Mouse (Mus musculus) kidney, postnatal 0 days (tissue): ENCODE results near the gene Acsm1. TPM values are rescaled to one million over a fixed set of nuclear protein-coding genes. Genes with fewer than 3 reads are reported as not detected.

Experiments
- ATAC-seq: fragments of 200-750 bp; cut with Nextera tagmentation; replicated peaks from 2 replicates; pipeline ENCODE4 v1.8.0; 2017; ENCODE audit warnings: low read depth, moderate number of reproducible peaks, moderate TSS enrichment, moderate library complexity; ENCODE audit not compliant: low FRiP score
- DNase-seq: peaks from one replicate; pipeline ENCODE4 v3.0.0-alpha.2; 2016; ENCODE audit warnings: low spot score
- H3K27ac ChIP-seq: fragments of 300-500 bp; sonication (generic); 2 replicates; pipeline ENCODE4 v1.5.1; 2014; ENCODE audit warnings: mild to moderate bottlenecking
- H3K27me3 ChIP-seq: fragments of 300-500 bp; sonication (generic); 2 replicates; pipeline ENCODE4 v1.6.1; 2014; ENCODE audit warnings: low read length, mixed read lengths; ENCODE audit not compliant: insufficient read depth
- H3K36me3 ChIP-seq: fragments of 300-500 bp; sonication (generic); 2 replicates; pipeline ENCODE4 v1.6.1; 2014; ENCODE audit warnings: low read length, mixed read lengths; ENCODE audit not compliant: insufficient read depth
- H3K4me1 ChIP-seq: fragments of 300-500 bp; sonication (generic); replicated peaks from 2 replicates; pipeline ENCODE4 v1.6.1; 2014; ENCODE audit warnings: antibody characterized with exemption, low read length, mixed read lengths; ENCODE audit not compliant: insufficient read depth
- H3K4me2 ChIP-seq: fragments of 300-500 bp; sonication (generic); 2 replicates; pipeline ENCODE4 v1.6.1; 2014; ENCODE audit warnings: mild to moderate bottlenecking, low read length, moderate library complexity, mixed read lengths
- H3K4me3 ChIP-seq: fragments of 300-500 bp; sonication (generic); replicated peaks from 2 replicates; pipeline ENCODE4 v1.5.1; 2014; ENCODE audit warnings: low read depth, low read length
- H3K9ac ChIP-seq: fragments of 300-500 bp; sonication (generic); 2 replicates; pipeline ENCODE4 v1.6.1; 2014; ENCODE audit warnings: low read depth, low read length
- H3K9me3 ChIP-seq: fragments of 300-500 bp; sonication (generic); replicated peaks from 2 replicates; pipeline ENCODE4 v1.6.1; 2016; ENCODE audit warnings: low read length, inconsistent platforms, mixed read lengths
- CTCF ChIP-seq: IDR thresholded peaks from 2 replicates; pipeline ENCODE4 v1.5.1; 2016; ENCODE audit warnings: antibody characterized with exemption, low read depth, mild to moderate bottlenecking, moderate library complexity
- WGBS: fragments of 180-500 bp; shearing (Covaris S2); extraction: QIAGEN DNeasy Blood & Tissue Kit; methylation state at CpG from one replicate; pipeline ENCODE4 v1.1.7; 2014; 5-methylcytosine and 5-hydroxymethylcytosine counted together
- polyA plus RNA-seq: library from polyadenylated mRNA; unstranded; fragments of >200 nt; fragmentation: Nextera tagmentation; extraction: Ambion mirVana; gene quantifications from 2 replicates; pipeline ENCODE4 v1.2.1, GENCODE M21; 2015

Gene Acsm1
- polyA plus RNA-seq, 1 experiment from 2014 or later, result 32.7 TPM

DNA sequence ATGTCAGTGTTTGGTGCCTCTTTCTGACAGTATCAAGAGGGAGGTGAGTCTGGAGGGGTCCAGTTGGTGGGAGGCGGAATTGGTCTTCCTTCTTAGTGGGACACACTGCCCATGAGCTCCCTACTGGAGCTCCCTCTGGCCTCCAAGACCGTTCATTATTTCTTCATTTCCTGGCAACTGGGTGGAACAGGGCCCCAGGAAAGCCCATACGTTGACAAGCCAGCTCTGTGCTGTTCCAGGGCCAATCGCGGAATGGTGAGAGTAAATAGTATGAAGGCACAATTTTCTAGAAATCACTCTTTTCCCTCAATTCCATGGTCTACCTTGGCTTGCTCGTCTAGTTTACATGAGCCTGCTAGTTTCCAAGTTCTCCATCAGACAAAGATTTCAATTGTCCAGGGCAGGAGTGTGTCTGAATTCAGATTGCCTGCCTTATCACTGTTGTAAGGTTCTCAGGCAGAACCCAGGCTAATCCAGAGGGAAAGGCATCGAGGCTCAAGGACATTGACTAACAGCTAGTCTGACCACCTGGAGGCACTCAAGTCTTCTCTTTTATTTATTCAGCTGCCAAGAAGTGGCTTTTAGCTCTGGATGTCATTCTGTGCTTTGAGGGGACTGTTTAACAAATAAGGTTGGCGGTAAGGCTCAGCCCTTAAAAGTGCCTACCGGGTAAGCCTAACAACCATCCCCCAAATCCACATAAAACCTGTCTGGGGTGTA is 1.1 kb downstream of the Acsm1 start:
- no peak for ATAC-seq
- H3K9ac ChIP-seq, result no peak overlapping the region
- no peak for DNase-seq
- no peak overlapping the region for H3K4me3 ChIP-seq
- no peaks in the 10 kb centered on the region for H3K36me3 ChIP-seq
- H3K27me3 ChIP-seq, result no peaks in the 10 kb centered on the region
- no peak overlapping the region for H3K4me2 ChIP-seq
- H3K27ac ChIP-seq, result no peak overlapping the region
- 66% methylated on average over 9 of the region's 9 CpGs for WGBS
- H3K4me1 ChIP-seq, result no peaks in the 10 kb centered on the region
- no peaks in the 10 kb centered on the region for H3K9me3 ChIP-seq
- no peak for TF ChIP-seq CTCF

DNA sequence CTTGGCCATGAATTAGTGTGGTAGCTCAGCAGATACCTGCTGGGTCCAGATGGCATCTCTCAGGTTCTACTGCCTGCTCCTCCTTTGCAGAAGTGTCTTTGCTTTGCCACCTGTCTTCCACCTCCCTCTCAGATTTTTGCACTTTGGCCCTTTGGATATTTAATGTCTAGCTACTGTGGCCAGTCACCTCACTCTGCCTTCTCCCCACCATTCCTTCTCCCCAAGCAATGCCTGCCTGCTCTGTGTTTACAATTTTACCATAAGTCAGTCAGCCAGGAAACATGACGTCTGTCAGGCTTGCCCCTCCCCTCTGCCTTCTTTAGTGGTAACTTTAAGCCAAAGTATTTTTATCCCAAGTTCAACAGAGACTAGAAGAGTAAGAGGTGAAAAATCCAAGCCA is 9.7 kb downstream of the Acsm1 start:
- Histone ChIP-seq H3K27me3 (no peaks in the 10 kb centered on the region), H3K9me3 (no peaks in the 10 kb centered on the region), H3K9ac (no peak overlapping the region), H3K27ac (no peak overlapping the region), H3K36me3 (no peaks in the 10 kb centered on the region), H3K4me3 (no peak overlapping the region), H3K4me2 (no peak overlapping the region), H3K4me1 (no peaks in the 10 kb centered on the region)
- no peak for DNase-seq
- ATAC-seq, result 0 out of 2 replicates have a peak, but pooled peaks have one; percentile 6
- no peak for TF ChIP-seq CTCF
- 42% methylated on average over 1 of the region's 1 CpGs for WGBS

DNA sequence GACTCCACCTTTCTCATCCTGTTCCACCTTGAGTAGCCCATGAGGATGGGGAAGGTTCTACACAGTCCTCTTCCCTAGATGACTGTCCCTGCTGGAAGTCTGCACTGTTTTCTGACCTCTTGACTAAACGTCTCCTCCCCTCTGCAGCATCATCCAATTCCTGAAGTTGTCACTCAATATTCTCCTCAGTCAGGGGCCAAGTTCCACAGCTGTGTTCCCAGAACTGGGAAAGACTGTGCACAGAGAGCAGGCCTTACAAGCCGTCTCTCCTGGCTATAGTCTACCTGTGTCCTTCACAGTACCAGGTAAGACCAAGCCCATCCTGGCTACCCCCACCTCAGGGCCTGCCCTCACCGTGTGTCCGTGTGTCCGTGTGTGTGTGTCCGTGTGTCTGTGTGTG is 10.8 kb downstream of the Acsm1 start:
- Histone ChIP-seq H3K36me3 (no peaks in the 10 kb centered on the region), H3K9ac (no peak overlapping the region), H3K4me3 (no peak overlapping the region), H3K27me3 (no peaks in the 10 kb centered on the region), H3K4me2 (no peak overlapping the region), H3K4me1 (no peaks in the 10 kb centered on the region), H3K27ac (no peak overlapping the region; the same call in 1 of the 2 replicates), H3K9me3 (no peaks in the 10 kb centered on the region)
- DNase-seq (no peak), ATAC-seq (peak; percentile 26; the same call in 1 of the 2 replicates)
- 82% methylated on average over 6 of the region's 6 CpGs for WGBS
- TF ChIP-seq CTCF, result no peak

DNA sequence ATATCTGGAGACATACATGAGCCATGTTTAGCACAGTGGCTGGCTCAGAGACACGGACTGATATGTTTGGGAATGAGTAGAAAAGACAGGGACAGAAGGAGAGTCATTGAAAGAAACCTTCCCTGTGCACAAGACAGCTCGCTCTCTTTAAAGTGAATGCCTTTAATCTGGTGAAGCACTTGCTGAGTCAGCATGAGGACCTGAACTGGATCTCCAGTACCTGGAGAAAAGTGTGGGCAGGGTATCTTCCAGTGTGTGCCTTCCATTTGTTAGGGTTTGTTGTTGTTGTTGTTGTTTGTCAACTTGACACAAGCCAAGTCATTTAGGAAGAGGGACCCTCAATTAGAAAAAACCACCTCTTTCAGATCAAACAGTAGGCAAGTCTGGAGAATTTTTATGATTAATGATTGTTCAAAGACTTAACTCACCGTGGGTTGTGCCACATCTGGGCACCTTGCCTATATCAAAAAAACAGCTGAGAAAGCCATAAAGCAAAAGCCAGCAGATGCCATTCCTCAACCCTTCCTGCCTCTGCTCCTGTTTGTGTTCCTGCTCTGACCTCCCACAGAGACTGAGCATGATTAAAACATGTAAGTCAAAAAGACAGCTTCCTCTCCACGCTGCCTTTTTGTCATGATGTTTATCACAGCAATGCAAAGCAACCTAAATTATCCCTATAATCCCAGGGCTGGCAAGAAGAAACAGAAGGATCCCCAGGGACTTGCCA is 11.5 kb downstream of the Acsm1 start:
- no peak overlapping the region for H3K9ac ChIP-seq
- H3K4me1 ChIP-seq, result no peaks in the 10 kb centered on the region
- H3K27me3 ChIP-seq, result no peaks in the 10 kb centered on the region
- DNase-seq (no peak), ATAC-seq (no peak)
- H3K4me3 ChIP-seq, result no peak overlapping the region
- no peak overlapping the region for H3K4me2 ChIP-seq
- no peak for TF ChIP-seq CTCF
- 42% methylated on average over 4 of the region's 4 CpGs for WGBS
- no peaks in the 10 kb centered on the region for H3K9me3 ChIP-seq
- no peak overlapping the region; the same call in 1 of the 2 replicates for H3K27ac ChIP-seq
- no peaks in the 10 kb centered on the region for H3K36me3 ChIP-seq

DNA sequence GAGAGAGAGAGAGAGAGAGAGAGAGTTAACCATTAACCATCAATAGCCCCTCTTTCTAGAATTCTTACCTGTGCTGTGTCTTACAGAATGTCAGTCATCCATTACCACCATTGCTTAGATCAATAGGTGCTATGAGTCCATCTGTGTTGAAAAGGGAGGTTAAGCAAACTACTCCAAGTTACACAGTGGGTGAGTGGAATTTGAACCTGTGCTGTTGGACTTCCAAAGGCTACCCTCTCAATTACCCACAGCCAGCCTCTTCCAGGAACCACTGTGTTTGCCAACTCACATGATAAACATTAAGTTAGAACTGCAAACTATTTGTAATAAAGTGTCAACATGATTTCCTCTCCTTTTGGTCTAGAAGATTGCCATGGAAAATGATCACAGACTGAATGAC is 13.3 kb downstream of the Acsm1 start:
- no peak overlapping the region for H3K4me2 ChIP-seq
- ATAC-seq (no peak), DNase-seq (no peak)
- no peaks in the 10 kb centered on the region for H3K4me1 ChIP-seq
- H3K27ac ChIP-seq, result no peak overlapping the region
- TF ChIP-seq CTCF, result no peak
- H3K9ac ChIP-seq, result no peak overlapping the region
- no peaks in the 10 kb centered on the region for H3K9me3 ChIP-seq
- no peaks in the 10 kb centered on the region for H3K36me3 ChIP-seq
- no peak overlapping the region for H3K4me3 ChIP-seq
- H3K27me3 ChIP-seq, result no peaks in the 10 kb centered on the region

DNA sequence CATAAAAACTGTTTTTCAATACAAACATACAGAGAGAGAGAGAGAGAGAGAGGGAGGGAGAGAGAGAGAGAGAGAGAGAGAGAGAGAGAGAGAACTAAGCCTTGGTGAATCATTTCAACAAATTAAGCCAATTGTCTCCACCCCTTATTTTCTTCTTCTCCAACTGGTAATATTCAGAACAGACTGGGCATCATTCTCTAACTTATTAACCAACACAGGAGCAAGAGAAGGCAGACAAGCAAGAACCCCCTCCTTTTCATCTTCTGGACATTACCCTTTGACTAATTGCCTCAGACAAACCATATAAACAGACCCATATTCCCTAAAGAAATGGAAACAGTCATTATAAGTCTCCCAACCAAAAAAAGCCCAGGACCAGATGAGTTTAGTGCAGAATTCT is 31.9 kb downstream of the Acsm1 start:
- Histone ChIP-seq H3K27me3 (no peaks in the 10 kb centered on the region), H3K36me3 (no peaks in the 10 kb centered on the region), H3K27ac (no peak overlapping the region), H3K9me3 (no peaks in the 10 kb centered on the region), H3K9ac (no peak overlapping the region), H3K4me3 (no peak overlapping the region), H3K4me2 (no peak overlapping the region), H3K4me1 (no peaks in the 10 kb centered on the region)
- TF ChIP-seq CTCF, result no peak
- no peak for DNase-seq
- no peak for ATAC-seq
